Mouse (Mus musculus): ENCODE measurements at regions not wholly inside any gene's neighbourhood (a gene's known extent, or its start where the extent isn't known, plus 50 kb on each side); places are given as distances from the start of the nearest gene placed in this dataset.

DNA sequence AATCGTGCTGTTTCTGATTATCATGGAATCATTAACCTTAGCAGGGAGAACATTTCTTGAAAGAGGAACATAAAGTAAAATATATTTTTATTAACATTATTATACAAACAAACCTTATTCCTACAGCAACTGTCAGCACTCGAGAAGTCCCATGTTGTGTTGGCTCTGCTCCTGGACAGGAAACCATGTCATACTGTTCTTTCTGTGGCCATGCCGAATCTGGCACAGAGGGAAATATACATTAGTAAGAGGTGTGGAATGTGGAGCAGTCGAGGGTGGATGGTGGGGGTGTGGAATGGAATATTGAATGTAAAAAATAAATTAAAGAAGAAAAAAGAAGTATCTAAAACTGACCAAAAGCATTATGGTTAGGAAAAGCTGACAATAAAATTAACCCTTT is 342.1 kb upstream of the Pmfbp1 start:
- DNase-seq (ENCODE audit: low spot score in 2 of 2) = no peak

DNA sequence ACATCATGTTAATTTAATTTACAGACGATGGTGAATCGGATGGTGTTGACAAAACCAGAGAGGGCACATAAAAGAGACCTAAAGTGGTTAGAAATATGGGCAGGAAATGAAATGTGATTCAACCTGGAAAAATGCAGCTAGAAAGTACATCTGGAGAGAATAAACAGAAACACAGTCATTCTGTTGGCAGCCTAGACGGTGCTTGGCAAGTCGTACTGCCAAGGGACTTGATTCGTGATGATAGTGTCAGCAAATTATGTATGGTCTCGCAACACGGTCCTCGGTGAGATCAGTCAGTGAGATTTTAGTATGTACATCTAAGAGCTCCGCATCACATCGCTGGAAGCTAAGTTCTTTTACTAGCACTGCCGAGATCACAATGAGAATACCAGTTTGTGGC is 338.3 kb upstream of the Pmfbp1 start:
- DNase-seq (ENCODE audit: low spot score in 2 of 2) = no peak

- DNase-seq (ENCODE audit: low spot score in 2 of 2) = no peak
Observed at GRCm38 (mm10) chr8:109156016-109156415, 337.8 kb upstream of the Pmfbp1 start.

DNA sequence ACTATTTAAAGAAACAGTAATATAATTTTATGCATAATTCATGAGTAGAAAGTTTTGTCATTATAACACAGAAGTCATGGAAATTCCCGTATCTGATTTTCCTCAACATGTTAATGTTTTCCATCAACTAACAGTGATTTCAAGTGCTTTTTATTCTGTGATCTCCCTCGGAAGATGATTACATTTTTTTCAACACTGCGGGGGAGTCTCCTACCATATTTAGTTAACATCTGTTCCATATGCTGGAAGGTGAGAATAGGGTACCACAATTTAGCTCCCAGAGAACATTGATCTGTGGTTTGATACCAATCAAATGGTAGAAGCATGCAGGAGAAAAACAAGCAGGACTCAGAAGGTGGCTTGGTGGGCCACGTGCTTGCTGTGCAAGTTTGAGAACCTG is 321.1 kb upstream of the Pmfbp1 start:
- no peak for DNase-seq (ENCODE audit: low spot score in 2 of 2)

DNA sequence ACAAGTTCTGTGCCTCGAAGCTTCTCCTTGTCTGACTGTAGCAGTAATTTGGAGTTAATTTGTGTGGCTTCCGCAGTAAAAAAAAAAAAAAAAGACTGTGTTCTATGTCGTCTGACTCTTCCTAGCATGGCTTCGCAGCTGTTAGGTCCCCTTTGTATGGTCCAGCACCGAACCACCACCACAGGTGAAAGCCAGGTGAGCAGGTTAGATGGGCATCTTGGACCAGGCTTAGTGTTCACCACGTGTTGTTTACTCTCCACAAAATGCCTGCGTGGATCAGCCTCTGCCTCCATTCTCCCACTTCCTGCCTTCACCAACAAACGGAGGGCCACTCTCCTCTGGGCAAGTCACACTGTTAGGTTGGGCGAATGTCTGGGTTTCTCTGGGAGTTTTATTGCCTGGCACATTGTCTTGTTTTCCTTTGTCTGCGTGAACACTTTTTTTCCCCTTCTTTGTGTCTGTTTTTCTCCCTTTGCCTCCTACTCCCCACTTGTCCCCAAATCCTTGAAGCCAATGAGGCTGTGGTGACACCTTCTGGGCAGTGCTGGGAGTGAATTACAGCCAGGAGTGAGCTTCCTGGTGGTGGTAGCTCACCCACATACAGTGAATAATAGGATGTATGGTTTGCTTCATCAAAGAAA is 308.1 kb upstream of the Pmfbp1 start:
- DNase-seq (ENCODE audit: low spot score in 2 of 2) = no peak

DNA sequence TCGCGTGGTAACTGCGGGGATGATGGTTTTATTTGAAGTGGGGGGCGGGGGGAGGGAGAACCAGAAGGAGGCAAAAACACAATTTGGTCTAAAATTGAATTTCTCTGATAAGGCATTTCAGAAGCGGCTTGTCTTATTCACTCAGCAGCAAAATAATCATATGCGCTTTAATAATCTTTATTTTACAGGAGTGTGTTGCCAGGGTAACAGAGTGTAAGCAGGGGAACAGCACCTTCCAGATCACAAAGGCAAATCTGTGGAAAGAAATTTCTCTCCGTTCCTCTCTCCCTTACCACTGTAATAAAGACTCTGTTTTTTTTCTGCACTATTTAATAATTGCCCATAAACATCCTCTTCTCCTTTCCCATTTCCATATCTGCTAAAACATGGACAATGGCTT is 306.2 kb upstream of the Pmfbp1 start:
- DNase-seq (ENCODE audit: low spot score in 2 of 2) = no peak

GRCm38 (mm10) chr8:109214247-109214646 is 279.6 kb upstream of the Pmfbp1 start:
- no peak for DNase-seq (ENCODE audit: low spot score in 2 of 2)

GRCm38 (mm10) chr8:109216318-109216717 is 277.5 kb upstream of the Pmfbp1 start:
- DNase-seq (ENCODE audit: low spot score in 2 of 2) = no peak

DNA sequence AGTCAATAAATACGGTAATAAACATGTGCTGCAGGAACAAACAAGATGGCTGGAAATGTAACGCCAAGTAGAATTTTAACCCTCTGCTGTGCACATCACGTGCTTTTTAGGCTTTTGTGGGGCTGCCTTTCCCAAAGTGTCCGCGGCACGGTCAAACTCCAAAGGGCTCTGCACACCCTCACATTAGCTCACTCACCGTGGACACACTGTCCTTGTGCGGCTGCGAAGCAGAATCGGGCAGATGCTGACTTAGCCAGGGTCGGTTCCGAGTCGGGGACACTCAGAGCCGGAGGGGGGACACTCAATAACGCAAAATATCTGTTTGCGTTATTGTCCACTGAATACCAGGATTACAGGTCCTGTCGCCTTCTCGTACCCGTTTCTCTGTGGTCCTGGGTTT is 276.5 kb upstream of the Pmfbp1 start:
- DNase-seq (ENCODE audit: low spot score in 2 of 2) = no peak

GRCm38 (mm10) chr8:109232281-109233234 is 261.3 kb upstream of the Pmfbp1 start:
- no peak for DNase-seq (ENCODE audit: low spot score in 2 of 2)

GRCm38 (mm10) chr8:109245526-109245925 is 248.3 kb upstream of the Pmfbp1 start:
- no peak for DNase-seq (ENCODE audit: low spot score in 2 of 2)

DNA sequence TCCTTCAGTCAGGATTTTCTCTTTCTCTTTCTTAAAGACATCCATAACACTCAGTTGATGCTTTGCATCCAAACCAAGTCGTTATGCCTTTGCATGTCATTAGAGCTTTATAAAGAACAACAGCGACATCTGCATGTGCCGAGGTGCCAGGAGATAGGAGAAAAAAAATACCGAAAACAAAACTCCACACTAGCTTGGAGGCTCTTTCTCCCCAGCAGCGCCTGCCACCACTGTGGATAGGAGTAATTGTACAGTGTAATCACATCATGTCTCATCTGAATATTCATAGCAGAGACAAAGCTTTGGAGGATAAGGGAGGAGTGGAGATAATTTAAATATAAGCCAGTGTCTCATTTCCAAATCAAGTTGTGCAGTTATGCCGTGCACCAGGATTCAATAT is 246.0 kb upstream of the Pmfbp1 start:
- no peak for DNase-seq (ENCODE audit: low spot score in 2 of 2)

DNA sequence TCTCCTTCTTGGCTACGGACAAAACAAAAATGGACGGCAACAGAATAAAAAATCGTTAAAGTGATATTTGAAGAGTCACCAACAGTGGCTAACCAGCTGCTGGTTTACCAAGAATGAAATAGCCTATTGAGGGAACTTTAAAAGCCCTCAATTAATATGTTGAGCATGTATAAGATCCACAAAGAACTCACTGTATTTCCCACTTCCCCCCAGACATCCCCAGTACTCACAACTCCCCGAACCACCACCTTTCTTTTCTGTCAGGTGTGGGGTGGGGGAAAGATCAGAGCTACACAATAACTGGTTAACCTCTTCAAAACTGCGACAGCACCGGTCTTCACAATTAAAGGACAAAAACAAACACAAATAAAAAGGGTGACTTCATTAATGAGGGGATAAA is 245.5 kb upstream of the Pmfbp1 start:
- no peak for DNase-seq (ENCODE audit: low spot score in 2 of 2)

- no peak for DNase-seq (ENCODE audit: low spot score in 2 of 2)
Observed at GRCm38 (mm10) chr8:109249256-109249655, 244.6 kb upstream of the Pmfbp1 start.

DNA sequence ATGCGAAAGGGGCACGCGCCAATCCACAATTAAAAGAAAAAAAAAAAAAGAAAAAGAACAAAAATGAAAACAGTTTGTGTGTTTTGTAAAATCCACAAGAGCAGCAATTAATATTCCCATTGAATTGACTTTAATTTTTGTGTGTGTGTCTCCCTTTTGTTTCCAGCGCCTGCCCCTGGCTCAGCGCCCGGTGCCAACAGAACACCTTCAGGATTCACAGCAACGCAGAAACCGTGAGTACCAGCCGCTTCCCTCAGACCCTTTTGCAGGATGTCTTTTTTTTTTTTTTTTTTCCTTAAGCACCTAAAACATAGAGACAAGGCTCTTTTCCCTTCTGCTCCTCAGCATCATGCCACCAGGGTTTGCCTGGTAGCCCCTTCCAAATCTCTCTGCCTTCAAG is 244.1 kb upstream of the Pmfbp1 start:
- no peak for DNase-seq (ENCODE audit: low spot score in 2 of 2)

DNA sequence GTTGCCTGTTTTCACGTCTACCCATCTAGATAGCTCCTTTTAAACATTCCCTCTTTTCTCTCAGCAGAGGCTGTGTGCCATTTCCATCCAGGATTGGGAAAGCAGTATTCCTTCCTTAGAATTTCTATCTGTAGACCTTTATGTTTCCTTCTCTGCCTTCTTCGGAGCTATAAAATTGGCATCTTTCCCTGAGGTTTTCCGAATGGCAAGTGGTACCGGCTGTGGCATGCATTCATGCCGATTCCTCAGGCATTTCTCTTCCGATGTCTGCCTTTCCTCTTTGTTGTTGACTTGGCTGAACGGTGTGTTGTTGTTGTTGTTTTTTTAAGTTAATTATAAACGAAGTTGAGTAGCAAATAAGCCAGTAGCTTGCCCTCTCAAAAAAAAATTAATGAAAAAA is 243.3 kb upstream of the Pmfbp1 start:
- no peak for DNase-seq (ENCODE audit: low spot score in 2 of 2)

DNA sequence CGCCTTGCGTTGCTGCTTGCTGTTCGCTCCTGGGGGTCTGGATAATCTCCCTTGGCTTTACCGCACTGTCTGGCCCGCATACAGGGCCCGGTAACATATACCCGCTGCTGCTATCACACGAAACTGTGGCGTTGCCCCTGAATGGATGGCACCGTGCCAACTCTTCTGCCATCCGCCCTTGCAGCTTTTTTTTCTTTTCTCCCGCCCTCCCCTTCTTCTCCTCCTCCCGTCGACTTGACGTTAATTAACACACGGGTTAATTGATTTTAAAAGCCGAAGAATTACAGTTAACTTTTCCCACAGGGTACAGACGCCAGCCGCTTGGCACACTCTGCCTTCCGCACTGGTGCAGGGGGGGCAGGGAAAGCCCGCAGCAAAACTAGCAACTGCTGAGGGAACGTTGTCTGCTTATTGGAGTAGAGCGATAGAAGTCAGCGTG is 242.4 kb upstream of the Pmfbp1 start:
- DNase-seq (ENCODE audit: low spot score in 2 of 2) = no peak

DNA sequence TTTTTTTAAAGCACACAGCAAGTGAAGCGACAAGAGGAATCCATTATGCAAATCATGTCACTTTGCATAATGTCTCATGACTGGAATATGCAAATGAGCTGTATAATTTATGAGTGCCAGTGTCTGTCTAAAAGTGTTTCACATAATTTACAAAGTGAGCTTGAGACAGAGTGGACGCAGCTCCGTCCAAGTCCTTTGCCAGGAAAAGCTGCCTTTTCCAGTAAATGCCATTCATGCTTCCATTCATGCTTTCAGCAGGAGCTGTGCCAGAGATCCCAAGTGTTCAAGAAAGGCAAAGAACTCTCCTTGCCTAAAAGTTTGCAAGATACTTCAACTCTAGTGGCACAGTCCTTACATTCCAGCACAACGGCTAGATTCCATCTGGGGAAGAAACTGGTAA is 241.4 kb upstream of the Pmfbp1 start:
- DNase-seq (ENCODE audit: low spot score in 2 of 2) = no peak

GRCm38 (mm10) chr8:109279129-109279528 is 214.7 kb upstream of the Pmfbp1 start:
- DNase-seq (ENCODE audit: low spot score in 2 of 2) = no peak

DNA sequence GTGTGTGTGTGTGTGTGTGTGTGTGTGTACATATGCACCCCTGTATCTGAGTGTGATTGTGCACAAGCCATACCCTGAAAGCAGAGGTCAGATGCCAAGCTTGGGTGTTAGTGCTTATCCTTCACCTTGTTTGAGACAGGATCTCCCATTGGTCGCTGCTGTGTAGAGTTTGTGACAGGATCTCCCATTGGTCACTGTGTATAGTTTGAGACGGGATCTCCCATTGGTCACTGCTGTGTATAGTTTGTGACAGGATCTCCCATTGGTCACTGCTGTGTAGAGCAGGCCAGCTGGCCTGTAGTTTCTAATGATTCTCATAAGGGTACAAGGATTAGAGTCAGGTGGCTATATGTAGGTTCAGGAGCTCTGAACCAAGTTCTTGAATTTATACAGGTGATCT is 213.3 kb upstream of the Pmfbp1 start:
- DNase-seq (ENCODE audit: low spot score in 2 of 2) = no peak

DNA sequence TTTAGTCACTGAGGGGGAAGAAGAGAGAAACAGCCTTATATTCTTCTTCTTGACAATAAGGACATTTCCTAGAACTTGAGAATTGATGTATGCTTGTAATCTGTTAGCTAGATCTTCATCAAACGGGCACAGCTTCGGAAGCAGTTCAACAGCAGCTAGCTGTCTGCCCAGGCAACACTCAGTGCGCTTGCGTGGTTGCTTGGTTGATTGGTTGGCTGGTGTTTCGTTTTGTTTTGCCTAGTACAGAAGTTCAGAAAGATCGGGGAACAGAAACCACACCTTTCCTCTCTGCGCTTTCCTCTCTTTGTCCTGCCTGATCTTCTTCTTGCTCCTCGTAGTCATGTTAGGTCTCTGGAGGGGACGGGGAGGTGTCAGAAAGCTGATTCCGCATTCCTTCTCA is 212.2 kb upstream of the Pmfbp1 start:
- no peak for DNase-seq (ENCODE audit: low spot score in 2 of 2)

GRCm38 (mm10) chr8:109310670-109311386 is 183.0 kb upstream of the Pmfbp1 start:
- no peak for DNase-seq (ENCODE audit: low spot score in 2 of 2)
